ENCODE assay signal across 8 mouse cellular contexts in genomic region chr10:110727816-110728215, GRCm38 (mm10). TPM values are rescaled to one million over a fixed set of nuclear protein-coding genes. Genes with fewer than 3 reads are reported as not detected.
DNase-seq lines count a peak whose midpoint lies in the region; ATAC-seq and TF ChIP-seq lines count a peak whose summit lies in the region.

No protein-coding gene starts in this region.

- H3K27ac ChIP-seq in kidney, adult 2 months (ENCODE audit: insufficient read depth, low read depth, low read length), result no peak overlapping the region

- WGBS in kidney, adult 2 months, result 47% methylated on average over 4 of the region's 4 CpGs

- H3K4me3 ChIP-seq in kidney, adult 2 months (ENCODE audit: insufficient read depth, low read depth, low read length), result no peak overlapping the region

- H3K4me1 ChIP-seq in kidney, adult 2 months (ENCODE audit: control insufficient read depth, insufficient read depth, low read length), result no peaks in the 10 kb centered on the region

- DNase-seq in cerebellum, postnatal 14 days, result peak; percentile 44 to 62
- DNase-seq in cerebellum, adult 9-10 months, result no peak
- peak; percentile 27 for DNase-seq in right cerebral cortex, postnatal 14 days
- no peak for DNase-seq in right cerebral cortex, postnatal 10 days (ENCODE audit: low spot score in 2 of 2)
- DNase-seq in cerebellum, postnatal 25 days, result peak; percentile 32 to 60
- DNase-seq in kidney, adult 2 months, result peak; percentile 54
- no peak for DNase-seq in natural killer cell, adult 2 months (ENCODE audit: low spot score in 2 of 2)

- H3K27me3 ChIP-seq in kidney, adult 2 months (replicated peaks; ENCODE audit: control insufficient read depth, insufficient read depth, low read length), result no peaks in the 10 kb centered on the region

- no peak for TF ChIP-seq POLR2A in kidney, adult 2 months (IDR thresholded peaks at IDR 0.05; ENCODE audit: low read depth, low read length)

- peak; percentile 85 for TF ChIP-seq CTCF in kidney, adult 2 months (conservative IDR thresholded peaks at IDR 0.05; ENCODE audit: insufficient read depth, insufficient read length, low read depth, low read length)

- ATAC-seq in megakaryocyte, adult 5-6 weeks (ENCODE audit: poor library complexity, severe bottlenecking), result peak; percentile 96

- no peaks in the 10 kb centered on the region for H3K36me3 ChIP-seq in kidney, adult 2 months (ENCODE audit: control insufficient read depth, insufficient read depth, low read length)

RNA-seq across cellular contexts. Expression of gene E2f7, which starts 17.4 kb away (rescaled TPM):
- polyA plus RNA-seq in kidney, adult 2 months (2012; rRNA removed), result 0.09 and 0.31 TPM in 2 replicates
- total RNA-seq in megakaryocyte, adult 5-6 weeks (2015), result 13.3 and 16.5 TPM in 2 replicates
- total RNA-seq in megakaryocyte, adult 5-6 weeks (2017), result 10.6 and 13.0 TPM in 2 replicates

Comparison
In these comparisons a context has a peak if more than half of its experiments do, and no peak if none do; other contexts are left out.
1. DNase-seq: peak in cerebellum, postnatal 14 days (2 of 2), right cerebral cortex, postnatal 14 days (single experiment), cerebellum, postnatal 25 days (2 of 2) and kidney, adult 2 months (single experiment); none in cerebellum, adult 9-10 months (single experiment), right cerebral cortex, postnatal 10 days (0 of 2) and natural killer cell, adult 2 months (0 of 2).